Mouse (Mus musculus) thymus, postnatal 25 days (tissue): Measurements from ENCODE around the gene Ccdc102a.

ENCODE experiments used
- DNase-seq: peaks from one replicate; pipeline ENCODE4 v3.0.0; 2022

The Ccdc102a gene

DNA sequence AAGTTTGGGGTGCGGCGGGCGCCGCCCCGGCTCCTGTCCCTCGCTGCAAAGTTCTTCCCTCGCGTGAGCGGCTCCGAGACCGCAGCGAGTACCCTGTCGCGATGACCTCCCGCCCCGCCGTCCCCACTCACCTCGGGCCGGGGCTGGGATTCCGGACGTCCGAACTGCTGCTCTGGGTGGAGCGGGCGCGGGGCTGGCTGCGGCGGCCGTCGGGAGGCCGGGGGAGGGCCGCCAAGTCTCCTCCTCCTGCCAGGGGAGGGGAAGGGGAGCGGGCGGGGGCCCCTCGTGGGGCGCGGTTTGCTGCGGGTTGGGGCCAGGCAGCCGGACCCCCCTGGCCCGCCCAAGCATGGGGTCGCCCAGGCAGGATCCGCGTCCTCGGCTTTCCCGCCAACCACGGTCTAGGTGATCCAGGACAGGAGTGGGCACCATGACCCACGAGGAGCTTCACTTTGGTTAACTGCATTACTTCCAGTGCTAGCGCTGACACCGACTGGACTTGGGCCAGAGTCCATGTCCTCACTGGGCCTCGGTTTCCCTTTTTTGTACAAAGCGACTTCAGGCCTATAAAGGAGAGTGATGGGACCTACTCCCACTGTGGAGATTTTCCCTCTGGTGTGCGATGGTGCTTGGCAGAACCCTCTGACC lies at the start of gene Ccdc102a:
TSS of gene Ccdc102a (minus strand) at position 248 of the 645 bp plus-strand sequence.
- DNase-seq: peak; percentile 35

DNA sequence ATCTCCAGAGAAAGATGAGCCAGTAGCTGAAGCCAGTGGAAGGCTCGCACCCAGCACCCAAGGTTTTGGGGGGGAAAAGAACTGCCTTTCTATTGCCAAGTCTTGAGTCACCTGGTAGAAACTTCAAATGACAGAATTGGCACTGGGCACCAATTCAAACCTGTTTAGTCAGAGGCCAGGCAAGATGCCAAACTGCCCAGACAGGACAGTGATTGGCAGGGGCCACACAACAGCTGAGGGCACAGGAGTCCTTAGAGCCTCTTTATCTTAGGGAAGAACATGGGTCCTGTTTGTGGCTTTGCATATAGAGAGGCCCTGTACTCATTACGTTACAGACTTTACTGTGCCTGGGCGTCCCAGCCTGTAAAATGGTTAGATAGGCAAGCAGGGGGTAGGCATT lies 49.7 kb upstream of the Ccdc102a start:
- no peak for DNase-seq

DNA sequence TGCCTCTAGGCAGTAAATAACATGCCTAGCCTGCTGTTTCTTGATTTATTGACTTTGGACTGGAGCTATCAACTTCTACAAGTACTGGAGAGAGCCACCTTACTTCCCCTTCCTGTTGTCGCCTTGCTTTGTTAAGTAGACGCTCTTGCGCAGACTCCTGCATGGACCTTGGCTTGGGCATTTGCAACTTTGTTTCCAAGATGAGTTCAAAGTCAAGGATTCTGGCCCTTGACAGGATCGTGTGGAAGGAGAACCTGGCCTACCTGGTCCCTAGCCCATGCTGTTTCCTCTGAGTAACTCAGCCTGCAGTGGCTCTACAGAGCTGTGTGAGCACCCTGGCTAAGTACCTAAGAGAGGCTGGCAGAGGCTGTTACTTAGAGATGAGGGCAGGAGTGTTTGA lies 49.2 kb upstream of the Ccdc102a start:
- DNase-seq: no peak

DNA sequence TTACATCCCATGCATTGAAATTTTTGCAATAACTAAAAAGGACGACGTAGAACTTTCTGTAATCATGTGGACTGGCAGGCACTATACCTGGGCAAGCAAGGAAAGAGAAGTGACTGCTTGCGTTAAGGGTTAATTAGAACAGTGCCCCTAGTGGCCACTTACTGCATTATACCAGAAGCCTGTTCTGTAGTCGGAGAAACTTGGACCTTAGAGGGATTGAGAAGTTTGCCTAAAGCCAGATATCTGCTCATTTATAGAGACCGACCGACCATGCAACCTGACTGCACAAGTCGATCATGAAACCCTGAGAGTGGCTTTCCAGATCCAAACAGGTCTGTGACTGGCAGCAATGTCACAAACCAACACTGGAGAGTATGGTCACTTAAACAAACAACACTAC lies 48.7 kb upstream of the Ccdc102a start:
- DNase-seq: peak; percentile 63

DNA sequence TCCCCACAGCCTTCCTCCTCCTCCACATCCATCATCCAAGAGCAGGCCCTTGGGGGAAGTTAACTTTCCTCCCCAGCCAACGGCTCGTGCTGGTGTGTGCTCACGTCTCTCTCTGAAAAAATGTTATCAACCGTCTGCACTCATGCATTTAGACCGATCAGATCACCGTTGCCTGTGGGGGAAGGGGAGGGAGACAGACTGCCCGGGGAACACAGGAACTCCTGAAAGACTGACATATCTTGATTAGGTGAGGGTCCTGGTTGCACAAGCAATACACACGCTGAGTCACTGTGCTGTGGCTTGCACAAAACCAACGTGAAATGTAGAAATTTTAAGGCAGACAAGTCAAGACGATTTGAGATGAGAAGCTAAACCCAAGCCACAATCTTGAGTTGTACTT lies 46.9 kb upstream of the Ccdc102a start:
- no peak for DNase-seq

DNA sequence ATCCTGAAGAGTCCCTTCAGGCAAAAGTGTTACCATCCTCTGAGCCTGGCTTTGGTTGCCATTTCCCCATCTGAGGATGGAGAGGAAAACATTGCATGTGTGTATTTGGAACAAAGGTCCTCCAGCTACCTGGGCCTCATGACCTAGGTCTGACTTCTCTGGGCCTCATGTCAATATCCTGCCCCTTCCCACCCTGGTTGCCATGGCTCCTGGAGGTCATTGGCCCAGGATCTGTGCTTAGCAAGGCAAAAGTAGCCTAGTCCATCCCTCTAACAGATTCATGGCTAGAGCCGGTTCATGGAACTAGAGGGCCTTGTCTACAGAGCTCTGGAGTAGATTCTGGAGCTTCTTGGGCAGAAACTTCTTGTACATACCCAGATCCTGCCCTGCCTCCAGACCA lies 44.3 kb upstream of the Ccdc102a start:
- DNase-seq: no peak

DNA sequence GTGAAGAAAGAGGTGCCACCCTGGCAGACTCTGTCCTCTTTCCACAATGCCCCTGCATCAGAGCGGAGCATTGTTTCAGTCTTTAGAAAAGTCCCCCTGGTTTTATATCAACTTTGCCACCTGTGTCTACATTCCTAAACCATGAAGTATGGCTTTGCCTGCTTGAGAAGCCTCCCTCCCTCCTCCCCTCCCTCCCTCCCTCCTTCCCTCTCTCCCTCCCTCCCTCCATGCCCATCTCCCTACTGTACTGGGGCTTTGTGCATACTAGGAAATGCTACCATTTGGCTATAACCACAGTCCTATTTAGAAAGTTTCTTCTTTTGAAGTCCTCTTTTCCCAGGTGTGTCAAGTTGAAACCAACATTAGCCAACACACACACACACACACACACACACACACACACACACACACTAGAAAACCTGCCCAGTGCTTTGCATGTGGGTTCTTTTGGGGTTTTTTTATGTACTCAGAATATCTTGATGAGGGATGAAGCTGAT lies 38.2 kb upstream of the Ccdc102a start:
- peak; percentile 48 for DNase-seq

DNA sequence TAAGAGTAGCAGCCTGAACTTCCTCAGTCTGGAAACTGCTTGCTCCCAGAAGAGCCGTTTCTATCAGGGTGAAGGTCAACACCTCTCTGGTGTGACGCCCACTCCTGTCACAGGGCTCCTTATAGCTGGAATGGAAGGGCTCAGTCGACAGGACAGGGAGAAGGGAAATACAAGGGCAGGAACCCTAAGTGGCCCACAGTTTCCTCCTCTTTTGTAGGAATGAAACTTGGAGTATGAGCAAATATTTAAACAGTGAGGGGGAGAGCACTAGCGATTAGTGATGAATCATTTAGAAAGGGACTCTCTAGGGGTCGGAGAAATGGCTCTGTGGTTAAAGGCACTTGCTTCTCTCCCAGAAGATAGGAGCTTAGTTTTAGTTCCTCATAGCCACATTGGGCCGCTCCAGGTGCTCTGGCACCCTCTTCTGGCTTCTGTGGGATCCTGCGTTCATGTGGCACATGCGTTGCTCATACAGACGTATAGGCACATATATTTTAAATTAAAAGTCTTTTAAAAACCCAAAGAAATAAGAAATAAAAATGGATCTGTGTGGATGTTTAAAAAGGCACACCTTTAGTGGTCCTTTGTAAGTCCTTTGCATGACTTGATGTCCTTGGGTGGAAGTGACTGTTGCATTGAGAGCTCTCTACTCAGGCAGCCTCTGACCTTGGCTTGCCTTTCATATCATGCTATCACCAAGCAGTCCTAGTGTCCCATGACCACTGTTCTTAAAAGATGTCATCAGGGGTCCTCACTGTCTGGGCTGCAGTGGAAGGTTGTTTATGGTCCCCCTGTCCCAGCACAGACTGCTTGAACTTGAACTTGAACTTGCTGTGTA lies 37.2 kb upstream of the Ccdc102a start:
- peak; percentile 68 for DNase-seq

DNA sequence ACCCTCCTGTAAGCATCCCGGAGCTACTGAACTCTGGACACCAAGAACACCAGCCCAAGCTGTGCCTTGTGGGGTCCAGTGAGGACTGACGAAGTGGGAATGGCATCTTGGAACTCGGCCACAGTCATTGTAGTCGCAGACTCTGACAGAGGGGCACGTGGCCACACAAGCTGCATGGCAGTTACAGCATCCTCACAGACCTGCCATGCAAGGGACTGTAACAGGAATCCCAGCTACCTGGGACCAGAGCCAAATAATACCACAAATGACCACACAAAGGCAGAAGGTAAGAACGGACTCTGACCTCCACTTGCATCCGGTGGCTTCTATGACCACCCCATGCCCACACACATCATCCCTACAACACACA lies 36.5 kb upstream of the Ccdc102a start:
- DNase-seq: no peak

DNA sequence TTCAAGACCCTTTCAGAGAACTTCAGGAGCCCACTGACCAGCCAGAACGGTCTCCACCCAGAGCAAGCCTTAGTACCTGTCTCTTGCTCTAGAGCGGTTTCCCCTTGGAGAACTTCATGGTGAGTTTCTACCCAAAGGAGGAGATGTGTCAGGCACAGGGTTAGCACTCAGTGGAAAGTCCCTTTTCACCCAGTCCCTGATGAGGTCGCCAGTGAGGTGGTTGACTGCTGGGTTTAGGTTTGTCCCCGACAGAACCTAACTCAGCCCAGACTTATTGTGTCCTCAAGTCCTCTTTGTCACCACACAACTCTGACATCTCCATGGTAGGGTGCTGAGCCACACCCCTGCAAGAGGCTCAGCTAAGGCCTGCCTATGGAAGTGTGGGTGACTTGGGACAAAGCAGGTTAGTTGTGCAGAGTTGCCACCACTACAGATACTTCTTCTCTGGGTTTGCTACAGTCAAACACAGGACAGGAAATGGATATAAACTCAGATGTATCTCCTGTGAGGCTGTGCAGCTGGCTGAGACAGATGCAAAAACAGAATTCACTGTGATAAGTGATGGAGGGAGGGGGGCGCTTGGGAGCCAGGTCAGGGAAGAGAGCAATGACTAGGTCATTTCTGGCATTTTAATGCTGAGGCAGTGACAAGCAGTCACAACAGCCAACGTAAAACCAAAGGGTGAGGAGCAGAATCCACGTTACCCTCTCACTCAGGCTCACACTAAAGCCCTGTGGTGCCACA lies 35.9 kb upstream of the Ccdc102a start:
- DNase-seq: peak; percentile 32

DNA sequence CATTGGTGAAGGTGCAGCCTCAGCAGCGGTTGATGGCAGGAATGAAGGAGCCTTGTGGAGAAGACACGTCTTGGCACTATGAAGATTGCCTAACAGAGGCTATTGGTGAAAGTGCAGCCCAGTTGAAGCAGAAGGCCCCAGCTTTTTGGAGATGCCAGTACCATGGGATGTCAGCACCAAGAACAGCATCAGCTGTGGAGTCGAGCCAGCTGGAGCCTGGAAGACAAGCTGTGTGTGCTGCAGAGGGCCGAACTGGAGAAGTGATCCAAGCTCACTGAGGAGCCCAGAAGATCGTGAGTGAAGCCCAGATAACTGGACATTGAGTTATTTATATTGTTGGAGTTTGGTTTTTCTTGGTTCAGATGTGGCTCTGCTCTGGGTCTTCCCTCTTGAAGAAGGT lies 34.2 kb upstream of the Ccdc102a start:
- DNase-seq: no peak

DNA sequence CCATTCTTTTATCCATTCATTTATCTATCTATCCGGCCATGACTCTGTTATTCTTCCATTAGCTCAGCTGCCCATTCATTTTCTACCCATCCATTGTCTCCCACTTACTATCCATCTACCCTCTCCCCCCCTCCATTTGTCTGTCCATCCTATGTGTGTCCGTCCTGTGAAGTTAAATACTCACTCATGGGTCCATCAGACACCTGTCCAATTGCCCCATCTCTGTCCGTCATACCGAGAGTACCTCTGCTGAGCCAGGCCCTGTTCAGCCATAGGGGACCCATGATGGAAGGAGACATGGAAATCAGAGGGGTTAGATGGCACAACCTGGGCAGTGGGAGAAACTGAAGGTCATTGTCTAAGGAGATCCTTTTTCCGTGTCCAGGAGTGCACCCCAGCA lies 32.6 kb upstream of the Ccdc102a start:
- no peak for DNase-seq

DNA sequence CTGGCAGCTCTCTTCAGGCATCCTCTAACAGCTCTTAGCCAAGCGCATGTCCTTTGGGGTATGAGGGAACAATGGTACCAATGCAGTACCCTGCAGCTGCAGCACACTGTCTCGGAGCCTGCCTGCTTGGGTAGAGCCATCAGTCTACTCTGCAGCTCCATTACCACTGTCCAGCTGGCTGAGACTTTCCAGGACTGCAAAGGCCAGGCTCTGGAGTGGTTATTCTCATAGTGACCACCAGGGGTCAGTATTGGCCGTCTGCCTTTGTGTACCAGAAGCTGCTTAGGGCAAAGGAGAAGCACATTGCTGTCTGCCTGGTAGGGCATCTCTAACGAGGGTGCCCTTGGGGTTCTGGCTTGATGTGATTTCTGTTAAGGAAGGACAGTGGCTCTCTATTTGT lies 32.1 kb upstream of the Ccdc102a start:
- peak; percentile 72 for DNase-seq

DNA sequence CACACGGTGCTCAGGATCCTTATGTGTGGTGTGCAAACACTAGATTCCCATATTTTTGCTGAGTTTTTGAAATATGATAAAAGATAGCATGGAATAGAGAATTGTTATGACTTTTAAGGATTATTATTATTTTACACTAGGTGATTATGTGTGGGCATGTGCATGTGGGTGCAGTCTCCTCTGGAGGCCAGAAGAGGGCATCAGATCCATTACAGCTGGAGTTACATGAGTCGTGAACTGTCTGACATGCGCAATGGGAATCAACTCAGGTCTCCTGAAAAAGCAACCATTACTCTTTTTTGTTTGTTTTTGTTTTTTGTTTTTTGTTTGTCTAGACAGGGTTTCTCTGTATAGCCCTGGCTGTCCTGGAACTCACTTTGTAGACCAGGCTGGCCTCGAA lies 31.1 kb upstream of the Ccdc102a start:
- no peak for DNase-seq

DNA sequence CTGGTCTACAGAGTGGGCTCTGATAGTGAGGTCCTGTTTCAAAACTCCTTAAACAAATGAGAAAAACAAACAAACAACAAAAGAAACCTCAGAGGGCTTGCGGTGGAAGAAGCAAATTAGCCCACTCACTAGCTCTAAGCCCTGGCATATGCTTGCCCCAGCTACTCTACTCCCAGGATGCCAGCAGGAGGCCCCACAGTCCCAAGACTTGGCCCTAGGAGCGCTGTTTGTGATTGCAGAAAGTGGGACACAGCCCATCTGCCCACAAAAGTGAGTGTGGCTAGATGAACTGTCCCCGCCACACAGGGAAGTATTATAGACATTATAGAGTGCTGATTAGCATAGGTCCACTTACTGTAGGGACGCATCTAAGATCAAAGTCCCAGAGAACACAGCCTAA lies 30.5 kb upstream of the Ccdc102a start:
- DNase-seq: no peak

DNA sequence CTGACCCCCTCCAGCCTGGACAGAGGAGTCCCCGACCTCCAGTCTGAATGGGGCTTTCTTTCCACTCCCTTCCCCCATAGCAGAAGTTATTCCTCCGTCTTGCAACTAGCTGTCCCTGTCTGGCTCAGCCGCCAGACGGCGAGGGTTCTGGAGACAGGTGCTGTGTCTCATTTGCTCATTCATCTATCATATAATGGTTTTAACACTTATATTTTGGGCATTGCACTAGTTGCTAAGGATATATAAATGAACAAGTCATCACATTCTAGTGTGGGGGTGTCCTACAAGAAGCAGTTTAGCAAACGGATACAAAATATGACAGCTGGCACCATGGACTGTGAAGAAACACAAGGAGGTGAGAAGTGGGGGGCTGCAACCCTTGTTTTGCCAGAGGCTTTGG lies 27.3 kb upstream of the Ccdc102a start:
- no peak for DNase-seq

DNA sequence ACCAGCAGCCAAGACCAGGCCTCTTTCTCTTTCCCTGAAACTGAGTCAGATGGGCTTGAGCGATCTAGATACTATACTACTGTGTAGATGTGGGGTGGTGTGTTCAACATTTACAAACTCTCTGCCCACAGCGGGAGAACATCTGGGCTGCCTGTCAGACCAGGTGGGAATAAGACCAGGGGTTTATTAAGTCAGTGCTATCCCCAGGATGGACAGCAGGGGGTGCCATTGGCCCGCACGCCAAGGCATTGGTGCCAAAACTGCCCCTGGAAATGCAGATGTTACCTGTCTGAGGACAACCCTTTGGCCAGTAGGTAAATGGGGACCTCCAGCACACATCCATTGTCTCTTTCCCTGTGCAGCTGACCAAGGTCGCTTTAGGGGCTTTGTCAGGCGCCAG lies 24.7 kb upstream of the Ccdc102a start:
- peak; percentile 80 for DNase-seq

DNA sequence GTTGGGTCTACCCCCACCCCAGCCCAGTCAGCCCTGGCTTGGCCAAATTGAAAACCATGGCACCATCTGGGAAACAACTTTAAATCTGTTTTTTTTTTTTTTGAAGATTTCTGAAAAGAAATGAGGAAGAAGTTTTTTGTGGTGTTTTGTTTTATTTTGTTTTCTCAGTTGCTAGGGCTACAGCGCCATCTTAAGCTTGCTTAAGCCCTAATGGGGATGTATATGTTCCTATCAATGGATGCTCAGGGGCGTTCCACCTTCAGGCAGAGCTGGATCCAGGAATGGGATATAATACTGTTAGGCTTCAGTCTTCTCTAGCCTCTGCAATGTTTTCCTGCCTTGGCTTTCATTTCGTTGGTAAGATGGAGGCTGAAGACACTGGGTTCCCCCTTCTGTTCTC lies 17.3 kb upstream of the Ccdc102a start:
- DNase-seq: no peak

DNA sequence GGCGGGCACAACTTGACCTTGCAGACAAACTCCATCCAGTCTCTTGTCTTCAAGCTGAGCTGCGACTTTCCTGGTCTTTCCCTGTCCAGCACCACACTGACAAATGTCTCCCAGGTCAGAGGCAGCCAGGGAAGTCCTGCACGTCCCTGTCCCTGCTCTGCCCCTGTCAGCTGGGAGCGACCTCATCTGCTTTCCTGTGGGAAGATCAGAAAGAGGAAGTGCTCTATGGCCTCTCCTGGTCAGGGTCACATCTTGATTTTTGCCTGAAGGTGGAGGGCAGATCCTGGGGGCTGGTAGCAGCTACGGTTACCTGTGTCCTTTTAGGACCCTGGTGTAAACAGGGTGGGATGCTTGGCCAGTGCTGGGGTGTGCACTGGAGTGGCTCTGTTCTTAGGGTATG lies 16.0 kb upstream of the Ccdc102a start:
- no peak for DNase-seq

DNA sequence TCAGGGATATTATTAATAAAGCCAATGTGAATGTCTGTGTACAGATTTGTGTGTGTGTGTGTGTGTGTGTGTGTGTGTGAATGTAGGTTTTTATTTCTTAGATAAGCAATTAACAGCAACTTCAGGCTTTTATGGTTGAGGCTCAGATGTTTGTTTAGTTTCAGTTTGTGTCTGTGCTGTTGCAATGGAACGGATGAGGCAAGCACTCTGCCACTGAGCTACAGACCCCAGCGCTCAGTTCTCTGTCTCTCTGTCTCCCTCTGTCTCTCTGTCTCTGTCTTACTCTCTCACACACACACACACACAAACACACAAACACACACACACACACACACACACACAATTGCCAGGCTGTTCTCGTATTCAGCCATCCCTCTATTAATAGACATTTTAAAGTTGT lies 10.3 kb upstream of the Ccdc102a start:
- DNase-seq: no peak

DNA sequence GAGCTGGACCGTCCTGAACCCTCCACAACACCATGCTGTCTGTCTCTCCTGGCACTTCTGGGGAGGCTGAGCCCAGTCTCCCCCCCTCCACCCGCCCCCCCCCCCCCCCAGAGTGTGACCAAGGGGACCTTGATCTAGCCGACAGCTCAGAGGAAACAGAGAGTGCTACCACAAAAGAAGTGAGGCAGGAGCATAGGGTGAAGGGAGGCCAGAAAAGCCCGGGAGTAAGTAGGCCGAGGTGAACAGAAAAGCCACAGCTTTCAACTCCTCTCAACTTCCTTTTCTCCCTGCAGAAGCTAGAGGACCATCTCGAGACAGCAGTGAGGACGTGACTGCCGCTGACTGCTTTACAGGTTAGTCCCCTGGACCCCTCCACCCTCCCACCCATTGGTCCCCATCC lies 5.5 kb upstream of the Ccdc102a start, which contains the start of gene Adgrg5:
TSS of gene Adgrg5 (plus strand) at position 290 of the 400 bp plus-strand sequence.
- no peak for DNase-seq

DNA sequence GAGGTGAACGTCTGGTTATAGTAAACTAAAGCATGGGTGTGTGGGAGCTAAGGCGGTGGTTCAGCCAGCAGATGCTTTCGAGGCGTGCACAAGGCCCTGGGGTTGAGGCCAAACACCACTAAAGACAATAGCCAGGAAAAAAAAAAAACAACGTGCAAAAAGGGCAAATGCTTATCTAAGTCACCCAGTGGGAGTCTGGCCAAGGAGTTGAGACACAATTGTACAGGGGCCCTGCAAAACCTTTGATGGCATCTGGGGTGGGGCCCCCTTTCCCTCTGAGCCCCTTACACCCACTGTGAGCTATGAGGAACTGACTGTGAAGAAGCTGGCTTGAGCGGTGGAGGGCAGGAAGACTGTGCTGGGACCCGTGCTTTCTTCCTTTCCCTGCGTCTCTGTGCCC lies 4.7 kb upstream of the Ccdc102a start:
- no peak for DNase-seq

DNA sequence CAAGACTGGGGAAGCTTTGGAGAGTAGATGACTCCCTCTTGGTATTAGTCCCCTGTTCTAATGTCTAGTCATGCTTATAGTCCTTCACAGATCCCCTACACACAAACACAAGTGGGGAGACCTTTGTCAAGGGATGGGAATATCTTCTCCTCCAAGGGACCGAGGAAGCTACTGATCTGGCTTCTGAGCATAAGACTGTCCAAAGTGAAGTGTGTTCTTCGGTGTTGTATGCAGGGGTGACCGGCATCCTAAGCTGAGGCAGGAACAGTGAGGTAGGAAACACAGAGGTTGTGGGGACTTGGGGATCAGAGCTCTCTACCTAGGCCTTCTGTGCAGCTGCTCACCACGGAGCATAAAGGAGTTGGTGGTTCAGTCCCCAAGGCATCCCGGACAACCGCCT lies 4.3 kb upstream of the Ccdc102a start:
- DNase-seq: no peak

DNA sequence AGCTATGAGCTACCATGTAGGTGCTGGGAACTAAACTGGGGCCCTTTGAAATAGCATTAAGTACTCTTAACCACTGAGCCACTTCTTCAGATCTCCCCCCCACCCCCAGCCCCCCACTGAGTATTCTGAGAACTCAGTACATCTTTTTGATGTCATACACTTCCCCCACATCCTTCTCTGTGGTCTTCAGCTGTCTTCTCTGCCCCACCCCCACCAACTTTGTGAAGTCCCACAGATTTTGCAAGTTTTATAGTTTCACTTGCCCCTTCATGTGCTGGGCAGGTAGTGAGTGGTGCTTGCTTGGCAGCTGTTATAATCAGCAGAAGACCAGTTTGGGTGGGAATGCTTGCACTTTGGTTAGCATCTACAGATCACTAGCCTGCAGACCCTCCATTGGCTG lies 1.4 kb upstream of the Ccdc102a start:
- DNase-seq: peak; percentile 47
